Mouse (Mus musculus) brown adipose tissue, adult 24 weeks (tissue): ENCODE measurements around the gene Ncam2. TPM values are rescaled to one million over a fixed set of nuclear protein-coding genes. Genes with fewer than 3 reads are reported as not detected.

Source experiments
- H3K27ac ChIP-seq: fragments of 200-500 bp; replicated peaks from 2 replicates; pipeline ENCODE4 v1.5.1; 2012; ENCODE audit warnings: low read depth, mild to moderate bottlenecking, low read length
- H3K4me1 ChIP-seq: fragments of 200-500 bp; 2 replicates; pipeline ENCODE4 v1.6.1; 2012; ENCODE audit warnings: low read length, mixed read lengths; ENCODE audit not compliant: control insufficient read depth, insufficient read depth, insufficient read length
- H3K4me3 ChIP-seq: fragments of 200-500 bp; 2 replicates; pipeline ENCODE4 v1.5.1; 2012; ENCODE audit warnings: low read depth, mild to moderate bottlenecking, low read length, moderate library complexity; ENCODE audit not compliant: insufficient read depth
- polyA plus RNA-seq: library from polyadenylated mRNA; stranded (reverse); fragments of >200 nt; gene quantifications from 2 replicates; pipeline ENCODE4 v1.2.4, GENCODE M21; 2012; ENCODE audit not compliant: missing spikeins, insufficient read depth, insufficient read length

The Ncam2 gene
- polyA plus RNA-seq, 1 experiment = 0.32 TPM

- no peak overlapping the region for H3K27ac ChIP-seq
- no peaks in the 10 kb centered on the region for H3K4me1 ChIP-seq
- H3K4me3 ChIP-seq = no peak overlapping the region
Measured at GRCm38 (mm10) chr16:81254875-81255274, 54.4 kb downstream of the Ncam2 start.

GRCm38 (mm10) chr16:81260429-81260828 lies 59.9 kb downstream of the Ncam2 start:
- H3K4me3 ChIP-seq = no peak overlapping the region
- H3K4me1 ChIP-seq = no peaks in the 10 kb centered on the region
- no peak overlapping the region for H3K27ac ChIP-seq

GRCm38 (mm10) chr16:81273597-81274360 lies 73.3 kb downstream of the Ncam2 start:
- H3K27ac ChIP-seq = no peak overlapping the region
- no peaks in the 10 kb centered on the region for H3K4me1 ChIP-seq
- no peak overlapping the region for H3K4me3 ChIP-seq

GRCm38 (mm10) chr16:81284241-81284640 lies 83.7 kb downstream of the Ncam2 start:
- no peak overlapping the region for H3K4me3 ChIP-seq
- H3K4me1 ChIP-seq = no peaks in the 10 kb centered on the region
- no peak overlapping the region for H3K27ac ChIP-seq

- Histone ChIP-seq H3K4me1 (no peaks in the 10 kb centered on the region), H3K4me3 (no peak overlapping the region), H3K27ac (no peak overlapping the region)
Measured at GRCm38 (mm10) chr16:81284859-81285837, 84.7 kb downstream of the Ncam2 start.

- no peaks in the 10 kb centered on the region for H3K4me1 ChIP-seq
- no peak overlapping the region for H3K27ac ChIP-seq
- H3K4me3 ChIP-seq = no peak overlapping the region
Measured at GRCm38 (mm10) chr16:81285882-81286281, 85.4 kb downstream of the Ncam2 start.

- H3K4me1 ChIP-seq = no peaks in the 10 kb centered on the region
- H3K4me3 ChIP-seq = no peak overlapping the region
- no peak overlapping the region for H3K27ac ChIP-seq
Measured at GRCm38 (mm10) chr16:81303806-81304205, 103.3 kb downstream of the Ncam2 start.

- Histone ChIP-seq H3K4me1 (no peaks in the 10 kb centered on the region), H3K4me3 (no peak overlapping the region), H3K27ac (no peak overlapping the region)
Measured at GRCm38 (mm10) chr16:81309215-81309614, 108.7 kb downstream of the Ncam2 start.

GRCm38 (mm10) chr16:81319037-81319436 lies 118.5 kb downstream of the Ncam2 start:
- no peak overlapping the region for H3K27ac ChIP-seq
- no peak overlapping the region for H3K4me3 ChIP-seq
- no peaks in the 10 kb centered on the region for H3K4me1 ChIP-seq

GRCm38 (mm10) chr16:81330539-81330938 lies 130.0 kb downstream of the Ncam2 start:
- Histone ChIP-seq H3K27ac (no peak overlapping the region), H3K4me3 (no peak overlapping the region), H3K4me1 (no peaks in the 10 kb centered on the region)

- Histone ChIP-seq H3K4me3 (no peak overlapping the region), H3K4me1 (no peaks in the 10 kb centered on the region), H3K27ac (no peak overlapping the region)
Measured at GRCm38 (mm10) chr16:81365901-81366300, 165.4 kb downstream of the Ncam2 start.

GRCm38 (mm10) chr16:81374234-81374633 lies 173.7 kb downstream of the Ncam2 start:
- no peaks in the 10 kb centered on the region for H3K4me1 ChIP-seq
- H3K4me3 ChIP-seq = no peak overlapping the region
- H3K27ac ChIP-seq = no peak overlapping the region

- no peak overlapping the region for H3K4me3 ChIP-seq
- no peak overlapping the region for H3K27ac ChIP-seq
- H3K4me1 ChIP-seq = no peaks in the 10 kb centered on the region
Measured at GRCm38 (mm10) chr16:81380434-81380833, 179.9 kb downstream of the Ncam2 start.

- Histone ChIP-seq H3K4me1 (no peaks in the 10 kb centered on the region), H3K4me3 (no peak overlapping the region), H3K27ac (no peak overlapping the region)
Measured at GRCm38 (mm10) chr16:81388646-81389045, 188.1 kb downstream of the Ncam2 start.

- Histone ChIP-seq H3K4me3 (no peak overlapping the region), H3K27ac (no peak overlapping the region), H3K4me1 (no peaks in the 10 kb centered on the region)
Measured at GRCm38 (mm10) chr16:81434559-81434958, 234.1 kb downstream of the Ncam2 start.
